34 mouse cellular contexts compared by ENCODE assay signal in genomic region chr5:120634860-120635259, GRCm38 (mm10). TPM values are rescaled to one million over a fixed set of nuclear protein-coding genes. Genes with fewer than 3 reads are reported as not detected.
"Had no signal": no experiment of that assay in that cellular context is flagged by ENCODE, and none has a peak within 500 bp of the region (broad histone marks: within the 10 kb centered on the region; RNA-seq: fewer than 3 reads in every experiment).

No protein-coding gene starts in this region.

- ATAC-seq: hindbrain, embryonic 16.5 days; inflammation-experienced regulatory T-cells, adult 6 months; intestine, embryonic 15.5 days; intestine, postnatal 0 days had no signal

- DNase-seq: gastrocnemius, postnatal 14 days; gastrocnemius, postnatal 36 days; heart, adult 11 months; heart, postnatal 14 days; heart, postnatal 36 days; kidney, adult 18-20 months; kidney, adult 8-10 months; kidney, postnatal 10 days; kidney, postnatal 25 days; kidney, postnatal 4 days; liver had no signal

- H3K36me3 ChIP-seq: heart, embryonic 13.5 days; heart, embryonic 15.5 days; hindbrain, embryonic 12.5 days; intestine, embryonic 15.5 days; limb, embryonic 10.5 days; limb, embryonic 12.5 days had no signal

- H3K4me2 ChIP-seq: heart, embryonic 11.5 days; heart, embryonic 13.5 days; heart, embryonic 15.5 days; hindbrain, embryonic 12.5 days; hindbrain, embryonic 14.5 days; intestine, embryonic 15.5 days; limb, embryonic 12.5 days had no signal

- H3K4me3 ChIP-seq: heart, adult 2 months; heart, embryonic 13.5 days; heart, embryonic 15.5 days; hindbrain, embryonic 12.5 days; intestine, embryonic 15.5 days; layer of hippocampus, adult 2 months; left cerebral cortex, adult 2 months; limb, embryonic 10.5 days; limb, embryonic 12.5 days had no signal

- H3K4me1 ChIP-seq: limb, embryonic 12.5 days had no signal

- H3K27ac ChIP-seq: heart, adult 2 months; heart, embryonic 13.5 days; heart, embryonic 15.5 days; hindbrain, embryonic 12.5 days; hindbrain, embryonic 14.5 days; intestine, embryonic 15.5 days; layer of hippocampus, adult 2 months; limb, embryonic 10.5 days; limb, embryonic 12.5 days had no signal

- H3K9ac ChIP-seq: heart, embryonic 13.5 days; heart, embryonic 15.5 days; hindbrain, embryonic 12.5 days; hindbrain, embryonic 14.5 days; intestine, embryonic 15.5 days; limb, embryonic 12.5 days had no signal

- H3K9me3 ChIP-seq: heart, embryonic 13.5 days; heart, embryonic 15.5 days; intestine, embryonic 15.5 days; limb, embryonic 10.5 days had no signal

RNA-seq across cellular contexts. Expression of gene Cfap73, which starts 0.8 kb away (rescaled TPM):
- total RNA-seq: gastrocnemius, adult 18-20 months; gastrocnemius, adult 8-10 months; gastrocnemius, postnatal 14 days; gastrocnemius, postnatal 36 days; heart, adult 2 months; heart, postnatal 14 days; heart, postnatal 36 days; hematopoietic stem cell, adult 5-6 weeks; left cerebral cortex, postnatal 14 days; left cerebral cortex, postnatal 36 days had no signal
- polyA plus RNA-seq: heart, embryonic 11.5 days; heart, embryonic 13.5 days; heart, embryonic 15.5 days; heart, postnatal 0 days; inflammation-experienced regulatory T-cells, adult 6 months; intestine, embryonic 15.5 days; intestine, postnatal 0 days; kidney, embryonic 14.5 days; kidney, embryonic 16.5 days; limb, embryonic 10.5 days; limb, embryonic 12.5 days; limb, embryonic 14.5 days had no signal

RNA-seq across cellular contexts. Expression of gene Rasal1, which starts 13.8 kb away (rescaled TPM):
- total RNA-seq: gastrocnemius, adult 18-20 months; gastrocnemius, adult 8-10 months; gastrocnemius, postnatal 14 days; gastrocnemius, postnatal 36 days; heart, adult 2 months; heart, postnatal 36 days had no signal
- polyA plus RNA-seq: heart, postnatal 0 days had no signal

RNA-seq across cellular contexts. Expression of gene Iqcd, which starts 46.0 kb away (rescaled TPM):
- total RNA-seq: gastrocnemius, adult 18-20 months; gastrocnemius, adult 8-10 months; heart, adult 2 months; heart, postnatal 36 days; hematopoietic stem cell, adult 5-6 weeks had no signal
